Mouse (Mus musculus) MEL (cell line): ENCODE results near the gene Adcy10. TPM values are rescaled to one million over a fixed set of nuclear protein-coding genes. Genes with fewer than 3 reads are reported as not detected.

ENCODE experiments used
- DNase-seq: peaks from one replicate; pipeline ENCODE4 v3.0.0; 2011; ENCODE audit warnings: low read depth, low spot score
- H3K27ac ChIP-seq: 2 replicates; pipeline ENCODE4 v1.5.1; 2012; ENCODE audit warnings: low read depth, mild to moderate bottlenecking, control low read depth, low read length, moderate library complexity; ENCODE audit not compliant: control insufficient read depth
- H3K27me3 ChIP-seq, 2 experiments: fragments of 150-350 bp in 1 of 2; sonication (generic) in 1 of 2; 2 replicates each; pipeline ENCODE4 v1.6.1; 2012; ENCODE audit warnings: low read length in 2 of 2, mild to moderate bottlenecking in 2 of 2, improper control_type of control experiment in 1 of 2, moderate library complexity in 1 of 2; ENCODE audit not compliant: insufficient read depth in 2 of 2, control insufficient read depth in 1 of 2
- H3K36me3 ChIP-seq, 2 experiments: 2 replicates each; pipeline ENCODE4 v1.6.1; 2012 to 2014; ENCODE audit warnings: low read length in 2 of 2, improper control_type of control experiment in 1 of 2, inconsistent platforms in 1 of 2, mild to moderate bottlenecking in 1 of 2; ENCODE audit not compliant: insufficient read depth in 2 of 2, control insufficient read depth in 1 of 2
- H3K4me1 ChIP-seq, 2 experiments: fragments of 150-350 bp in 1 of 2; sonication (generic) in 1 of 2; 2 replicates each; pipeline ENCODE4 v1.6.1; 2012; ENCODE audit warnings: low read length in 2 of 2, improper control_type of control experiment in 1 of 2, mild to moderate bottlenecking in 1 of 2; ENCODE audit not compliant: insufficient read depth in 2 of 2, control insufficient read depth in 1 of 2
- H3K4me3 ChIP-seq, 2 experiments: fragments of 150-350 bp in 1 of 2; sonication (generic) in 1 of 2; 2 replicates each; pipeline ENCODE4 v1.5.1; 2012; ENCODE audit warnings: low read depth in 2 of 2, low read length in 2 of 2, mild to moderate bottlenecking in 2 of 2, moderate library complexity in 2 of 2, control low read depth in 1 of 2, improper control_type of control experiment in 1 of 2; ENCODE audit not compliant: control insufficient read depth in 1 of 2, insufficient read depth in 1 of 2
- H3K79me2 ChIP-seq: 2 replicates; pipeline ENCODE4 v1.6.1; 2012; ENCODE audit warnings: mild to moderate bottlenecking, low read length, moderate library complexity; ENCODE audit not compliant: control insufficient read depth, poor library complexity, insufficient read depth
- H3K9ac ChIP-seq: 2 replicates; pipeline ENCODE4 v1.6.1; 2012; ENCODE audit warnings: low read depth, mild to moderate bottlenecking, control low read depth, low read length, moderate library complexity; ENCODE audit not compliant: control insufficient read depth, poor library complexity, severe bottlenecking
- H3K9me3 ChIP-seq: fragments of 150-350 bp; sonication (generic); replicated peaks from 2 replicates; pipeline ENCODE4 v1.6.1; 2012; ENCODE audit warnings: mild to moderate bottlenecking, low read length, improper control_type of control experiment, moderate library complexity; ENCODE audit not compliant: insufficient read depth
- CHD1 ChIP-seq: IDR thresholded peaks from 2 replicates; pipeline ENCODE4 v1.6.1; 2012; ENCODE audit warnings: low read depth, mild to moderate bottlenecking, inconsistent platforms, low read length, improper control_type of control experiment
- MXI1 ChIP-seq: IDR thresholded peaks from 2 replicates; pipeline ENCODE4 v1.6.1; 2011; ENCODE audit warnings: mild to moderate bottlenecking, low read depth, low read length, improper control_type of control experiment
- MYC ChIP-seq: IDR thresholded peaks from 2 replicates; pipeline ENCODE4 v1.6.1; 2011; ENCODE audit warnings: low read depth, mild to moderate bottlenecking, low read length, improper control_type of control experiment, moderate library complexity
- NELFE ChIP-seq: IDR thresholded peaks from 2 replicates; pipeline ENCODE4 v1.6.1; 2011; ENCODE audit warnings: low read depth, low read length, improper control_type of control experiment
- POLR2A ChIP-seq, 2 experiments: IDR thresholded peaks; 2 replicates each; pipeline ENCODE4 v1.6.1; 2011 to 2012; ENCODE audit warnings: low read length in 2 of 2, mild to moderate bottlenecking in 2 of 2, control low read depth in 1 of 2, improper control_type of control experiment in 1 of 2, low read depth in 1 of 2, moderate library complexity in 1 of 2; ENCODE audit not compliant: control insufficient read depth in 1 of 2, insufficient read depth in 1 of 2, poor library complexity in 1 of 2
- POLR2AphosphoS2 ChIP-seq: IDR thresholded peaks from 2 replicates; pipeline ENCODE4 v1.6.1; 2011; ENCODE audit warnings: low read length, improper control_type of control experiment
- POLR2AphosphoS5 ChIP-seq: IDR thresholded peaks from 2 replicates; pipeline ENCODE4 v1.6.1; 2012; ENCODE audit warnings: low read depth, borderline replicate concordance, mild to moderate bottlenecking, inconsistent platforms, low read length, moderate library complexity, mixed read lengths
- RAD21 ChIP-seq: IDR thresholded peaks from 2 replicates; pipeline ENCODE4 v1.6.1; 2011; ENCODE audit warnings: mild to moderate bottlenecking, low read depth, low read length, improper control_type of control experiment
- TCF12 ChIP-seq: IDR thresholded peaks from 2 replicates; pipeline ENCODE4 v1.6.1; 2014; ENCODE audit warnings: low read depth, mild to moderate bottlenecking, inconsistent platforms, low read length, improper control_type of control experiment, moderate library complexity
- UBTF ChIP-seq: IDR thresholded peaks from 2 replicates; pipeline ENCODE4 v1.6.1; 2012; ENCODE audit warnings: low read depth, mild to moderate bottlenecking, inconsistent platforms, low read length, improper control_type of control experiment, moderate library complexity, borderline replicate concordance; ENCODE audit not compliant: insufficient read depth
- ZKSCAN1 ChIP-seq: IDR thresholded peaks from 2 replicates; pipeline ENCODE4 v1.6.1; 2012; ENCODE audit warnings: low read depth, mild to moderate bottlenecking, inconsistent platforms, low read length, improper control_type of control experiment, moderate library complexity
- ZMIZ1 ChIP-seq: IDR thresholded peaks from 2 replicates; pipeline ENCODE4 v1.6.1; 2012; ENCODE audit warnings: low read depth, mild to moderate bottlenecking, inconsistent platforms, low read length, improper control_type of control experiment, moderate library complexity
- ZNF384 ChIP-seq: IDR thresholded peaks from 2 replicates; pipeline ENCODE4 v1.6.1; 2012; ENCODE audit warnings: low read depth, mild to moderate bottlenecking, inconsistent platforms, low read length, improper control_type of control experiment
- polyA plus RNA-seq, 2 experiments: library from polyadenylated mRNA; stranded (reverse) in 1 of 2; unstranded in 1 of 2; fragments of >175 nt in 1 of 2; fragments of >200 nt in 1 of 2; gene quantifications; 2 replicates each; pipeline versions ENCODE4 v1.2.1 to v1.2.4; 2012; ENCODE audit warnings: low replicate concordance in 2 of 2, low read depth in 1 of 2; ENCODE audit not compliant: insufficient read length in 2 of 2, insufficient read depth in 1 of 2, missing spikeins in 1 of 2
- total RNA-seq: library from RNA; depleted of rRNA; stranded (reverse); fragments of 300-350 nt; gene quantifications from 2 replicates; pipeline ENCODE4 v1.2.3, GENCODE M21; 2012; rRNA removed

Adcy10 gene
- total and polyA plus RNA-seq, 3 experiments = not detected

DNA sequence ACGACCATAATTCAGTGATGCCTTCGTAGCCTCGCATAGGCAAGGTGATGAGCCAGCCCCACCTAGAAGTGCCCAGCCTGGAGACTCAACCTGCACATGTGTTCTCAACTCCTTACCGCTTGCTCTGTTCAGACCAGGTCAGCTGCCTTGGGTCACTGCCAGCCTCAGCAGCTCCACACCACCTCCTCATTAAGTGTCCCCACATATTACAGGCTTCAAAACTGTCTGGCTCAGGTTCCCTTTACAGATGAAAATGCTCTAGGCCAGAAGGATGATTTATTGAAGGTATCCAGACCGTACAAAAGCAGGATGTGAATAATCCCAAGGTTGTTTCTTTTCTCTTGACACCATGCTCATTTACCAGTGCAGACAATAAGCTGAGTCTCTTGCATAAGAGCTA, 140.9 kb downstream of the Adcy10 start:
- no peak overlapping the region for H3K27ac ChIP-seq
- peaks cover 0 to 12% of the 10 kb centered on the region in 2 experiments; a peak in 2 of 4 replicates for H3K36me3 ChIP-seq
- TF ChIP-seq NELFE (no peak), UBTF (no peak), ZNF384 (no peak), ZKSCAN1 (no peak), POLR2A (IDR thresholded peaks at IDR 0.05; ENCODE audit: control insufficient read depth in 1 of 2, insufficient read depth in 1 of 2, low read depth in 1 of 2, low read length in 2 of 2, poor library complexity in 1 of 2) (no peak), POLR2AphosphoS5 (no peak), MYC (no peak), TCF12 (no peak), RAD21 (no peak), ZMIZ1 (no peak), CHD1 (no peak), POLR2AphosphoS2 (no peak), MXI1 (no peak)
- no peaks in the 10 kb centered on the region for H3K27me3 ChIP-seq
- H3K9ac ChIP-seq = no peak overlapping the region
- DNase-seq = no peak
- no peak overlapping the region for H3K4me3 ChIP-seq
- no peaks in the 10 kb centered on the region for H3K79me2 ChIP-seq
- peaks cover 8 to 13% of the 10 kb centered on the region in 2 experiments for H3K4me1 ChIP-seq
- H3K9me3 ChIP-seq = no peaks in the 10 kb centered on the region

Other genes starting within 250 kb of the Adcy10 start
- gene Tiprl, start 248.2 kb upstream of the Adcy10 start, total RNA-seq = 47.1 and 50.6 TPM in 2 replicates
- 100 to 1,000 TPM in 1 of 2 experiments, 10 to 100 TPM in 1; 51.4 to 293 TPM for gene Tiprl, start 248.2 kb upstream of the Adcy10 start, polyA plus RNA-seq
- gene Gpr161, start 189.4 kb upstream of the Adcy10 start, total RNA-seq = 0.08 and 0.10 TPM in 2 replicates
- gene Gpr161, start 189.4 kb upstream of the Adcy10 start, polyA plus RNA-seq = under 1 TPM in 1 of 2 experiments, not detected in 1; 0.97 TPM
- 8.2 and 8.9 TPM in 2 replicates for gene Dcaf6, start 24.7 kb upstream of the Adcy10 start, total RNA-seq
- gene Dcaf6, start 24.7 kb upstream of the Adcy10 start, polyA plus RNA-seq = 10 to 100 TPM in 1 of 2 experiments, not detected in 1; 17.1 TPM
- 54.0 and 57.0 TPM in 2 replicates for gene Mpc2, start 24.5 kb upstream of the Adcy10 start, total RNA-seq
- gene Mpc2, start 24.5 kb upstream of the Adcy10 start, polyA plus RNA-seq = 10 to 100 TPM in 1 of 2 experiments, not detected in 1; 51.3 TPM
- 3.2 and 3.8 TPM in 2 replicates for gene Mpzl1, start 149.4 kb downstream of the Adcy10 start, total RNA-seq
- 10 to 100 TPM in 1 of 2 experiments, not detected in 1; 19.8 TPM for gene Mpzl1, start 149.4 kb downstream of the Adcy10 start, polyA plus RNA-seq
- gene Rcsd1, start 224.6 kb downstream of the Adcy10 start, total RNA-seq = 19.0 and 23.2 TPM in 2 replicates
- 10 to 100 TPM in 1 of 2 experiments, not detected in 1; 38.0 TPM for gene Rcsd1, start 224.6 kb downstream of the Adcy10 start, polyA plus RNA-seq